Mouse (Mus musculus) hindbrain, embryonic 14.5 days (tissue): ENCODE results near the gene Gm49392. TPM values are rescaled to one million over a fixed set of nuclear protein-coding genes. Genes with fewer than 3 reads are reported as not detected.

Experiments
- ATAC-seq: fragments of 200-750 bp; cut with Nextera tagmentation; 2 replicates; pipeline ENCODE4 v1.8.0; 2017; ENCODE audit warnings: moderate number of reproducible peaks, mild to moderate bottlenecking, moderate TSS enrichment, moderate library complexity; ENCODE audit not compliant: low FRiP score
- DNase-seq: peaks from one replicate; pipeline ENCODE4 v3.0.0-alpha.2; 2015; ENCODE audit warnings: low spot score
- H3K27ac ChIP-seq: fragments of 300-500 bp; sonication (generic); 2 replicates; pipeline ENCODE4 v1.5.1; 2014; ENCODE audit warnings: mild to moderate bottlenecking, moderate library complexity
- H3K27me3 ChIP-seq: fragments of 300-500 bp; sonication (generic); 2 replicates; pipeline ENCODE4 v1.6.1; 2014; ENCODE audit warnings: mild to moderate bottlenecking, low read length, mixed read lengths; ENCODE audit not compliant: control insufficient read depth, insufficient read depth
- H3K36me3 ChIP-seq: fragments of 300-500 bp; sonication (generic); replicated peaks from 2 replicates; pipeline ENCODE4 v1.6.1; 2014; ENCODE audit not compliant: control insufficient read depth, insufficient read depth
- H3K4me1 ChIP-seq: fragments of 300-500 bp; sonication (generic); replicated peaks from 2 replicates; pipeline ENCODE4 v1.6.1; 2014; ENCODE audit warnings: antibody characterized with exemption, low read length, mixed read lengths; ENCODE audit not compliant: control insufficient read depth, insufficient read depth
- H3K4me2 ChIP-seq: fragments of 300-500 bp; sonication (generic); replicated peaks from 2 replicates; pipeline ENCODE4 v1.6.1; 2014; ENCODE audit warnings: mild to moderate bottlenecking, moderate library complexity
- H3K4me3 ChIP-seq: fragments of 300-500 bp; sonication (generic); replicated peaks from 2 replicates; pipeline ENCODE4 v1.5.1; 2014; ENCODE audit warnings: mild to moderate bottlenecking, low read length
- H3K9ac ChIP-seq: fragments of 300-500 bp; sonication (generic); 2 replicates; pipeline ENCODE4 v1.6.1; 2014
- H3K9me3 ChIP-seq: fragments of 300-500 bp; sonication (generic); 2 replicates; pipeline ENCODE4 v1.6.1; 2016; ENCODE audit warnings: low read length; ENCODE audit not compliant: control insufficient read depth
- WGBS: fragments of 180-500 bp; shearing (Covaris S2); extraction: QIAGEN DNeasy Blood & Tissue Kit; methylation state at CpG from one replicate; pipeline ENCODE4 v1.1.7; 2014; 5-methylcytosine and 5-hydroxymethylcytosine counted together
- polyA plus RNA-seq: library from polyadenylated mRNA; unstranded; fragments of >200 nt; fragmentation: Nextera tagmentation; extraction: Ambion mirVana; gene quantifications from 2 replicates; pipeline ENCODE4 v1.2.1, GENCODE M21; 2014

The Gm49392 gene
- polyA plus RNA-seq, 1 experiment from 2014 or later: not detected

DNA sequence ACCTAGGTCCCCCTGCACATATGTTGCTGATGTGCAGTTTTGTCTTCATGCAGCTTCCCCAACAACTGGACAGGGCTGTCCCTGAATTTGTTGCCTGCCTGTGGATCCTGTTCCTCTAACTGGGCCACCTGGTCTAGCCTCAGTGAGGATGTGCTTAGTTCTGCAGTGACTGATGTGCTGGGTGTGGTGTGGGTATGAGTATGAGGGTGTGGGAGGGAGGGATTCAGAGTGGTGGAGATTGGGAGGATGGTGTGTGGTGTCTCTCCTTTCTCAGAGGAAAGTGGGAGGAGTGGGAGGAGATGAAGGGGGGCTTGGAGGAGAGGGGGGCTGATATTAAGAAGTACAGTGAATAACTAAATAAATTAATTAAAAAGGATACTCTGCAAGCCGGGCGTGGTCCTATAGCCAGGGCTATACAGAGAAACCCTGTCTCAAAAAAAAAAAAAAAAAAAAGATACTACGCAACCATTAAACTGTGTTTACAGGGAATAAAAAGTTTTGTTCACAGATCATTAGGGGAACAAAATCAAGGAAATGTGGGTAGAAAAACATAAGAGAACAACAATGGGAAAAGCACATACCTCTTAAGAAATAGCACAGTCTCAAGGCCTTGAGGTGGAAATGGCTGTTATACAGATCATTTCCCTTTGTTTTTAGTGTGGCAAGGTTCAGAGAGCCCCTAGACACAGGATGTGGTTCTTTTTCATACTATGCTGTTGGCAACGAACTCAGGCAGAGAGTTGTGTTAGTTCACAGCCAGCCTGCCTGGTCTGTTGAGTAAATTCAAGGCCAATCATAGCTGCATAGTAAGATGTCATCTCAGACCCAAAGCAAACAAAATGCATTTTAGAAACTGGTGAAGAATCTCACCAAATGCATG, 48.2 kb downstream of the Gm49392 start:
- Histone ChIP-seq H3K4me2 (no peak overlapping the region), H3K9me3 (no peaks in the 10 kb centered on the region), H3K9ac (no peak overlapping the region), H3K4me1 (no peaks in the 10 kb centered on the region), H3K36me3 (no peaks in the 10 kb centered on the region), H3K27ac (no peak overlapping the region), H3K27me3 (no peaks in the 10 kb centered on the region), H3K4me3 (no peak overlapping the region)
- ATAC-seq (no peak), DNase-seq (no peak)
- 89% methylated on average over 4 of the region's 4 CpGs for WGBS

DNA sequence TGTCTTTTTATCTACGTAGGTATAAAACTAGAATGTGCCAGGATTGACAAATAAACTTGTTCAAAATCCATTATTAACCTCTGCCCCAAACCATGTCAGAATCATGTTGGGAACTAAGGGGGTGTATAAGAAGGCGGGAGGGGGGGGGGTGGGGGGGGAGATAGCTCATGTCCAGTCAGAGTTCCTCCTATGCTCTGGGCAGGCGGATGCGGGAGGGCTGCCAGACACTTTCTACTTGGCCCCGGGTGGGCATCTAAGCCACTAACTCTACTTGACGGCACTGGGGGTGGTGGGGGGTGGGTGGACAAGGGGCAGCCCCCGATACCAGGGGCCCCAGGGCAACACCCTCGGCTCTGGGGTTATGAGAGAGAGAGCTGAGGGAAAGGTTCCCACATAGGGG, 53.5 kb downstream of the Gm49392 start:
- no peak for ATAC-seq
- H3K27ac ChIP-seq: no peak overlapping the region

DNA sequence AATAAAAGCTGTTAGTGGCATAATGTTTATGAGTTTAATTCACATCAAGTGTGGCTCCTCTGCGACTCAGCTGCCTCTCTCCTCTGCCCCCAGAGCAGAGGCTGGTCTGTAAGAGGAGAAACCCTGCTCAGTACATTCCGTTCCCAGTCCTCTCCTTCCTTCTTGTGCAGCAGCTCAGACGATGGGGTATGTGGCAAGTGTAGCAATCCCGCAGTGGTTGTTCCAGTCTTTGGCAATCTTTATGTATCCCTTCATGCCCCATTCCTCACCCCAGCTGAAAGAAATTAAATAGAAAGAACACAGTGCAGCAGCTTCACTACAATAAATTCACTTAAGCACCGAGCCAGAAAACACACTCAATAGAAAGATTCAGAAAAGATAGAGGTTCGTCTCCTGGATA, 54.0 kb downstream of the Gm49392 start:
- Histone ChIP-seq H3K9me3 (no peaks in the 10 kb centered on the region), H3K4me1 (no peaks in the 10 kb centered on the region), H3K27me3 (no peaks in the 10 kb centered on the region), H3K27ac (no peak overlapping the region), H3K9ac (no peak overlapping the region), H3K4me3 (no peak overlapping the region), H3K4me2 (no peak overlapping the region), H3K36me3 (no peaks in the 10 kb centered on the region)
- ATAC-seq: no peak
- no peak for DNase-seq
- WGBS: 83% methylated on average over 6 of the region's 6 CpGs

More for the DNA sequence above, 53.5 kb downstream of the Gm49392 start:
- Histone ChIP-seq H3K4me1 (no peaks in the 10 kb centered on the region), H3K9me3 (no peaks in the 10 kb centered on the region), H3K9ac (no peak overlapping the region), H3K4me3 (no peak overlapping the region), H3K36me3 (no peaks in the 10 kb centered on the region), H3K4me2 (no peak overlapping the region), H3K27me3 (no peaks in the 10 kb centered on the region)
- DNase-seq: no peak
- 81% methylated on average over 8 of the region's 8 CpGs for WGBS

DNA sequence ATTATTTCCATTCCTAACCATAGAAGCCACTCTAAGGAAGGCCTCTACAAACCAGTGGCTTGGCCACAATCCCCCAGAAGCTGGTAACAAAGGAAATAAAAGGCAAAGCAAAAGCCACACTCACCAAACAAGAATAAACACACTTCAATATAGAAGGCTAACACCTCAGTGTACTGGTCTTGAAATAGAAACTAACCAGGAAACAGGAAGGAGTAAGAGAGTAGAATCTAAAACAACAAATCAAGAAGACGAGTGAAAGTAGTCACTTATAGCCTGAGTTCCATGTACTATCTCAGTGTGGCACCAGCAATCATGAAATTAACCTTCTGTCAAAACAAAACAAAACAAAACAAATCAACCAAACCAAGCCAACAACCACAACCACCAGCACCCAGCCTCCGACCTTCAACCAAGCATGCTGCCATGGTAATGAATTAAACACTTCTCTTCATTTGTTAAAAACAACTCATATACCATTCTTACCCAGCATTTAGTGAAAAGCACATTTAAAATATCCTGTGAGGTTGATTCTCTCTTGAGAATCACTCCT, 57.3 kb downstream of the Gm49392 start:
- H3K36me3 ChIP-seq: no peaks in the 10 kb centered on the region
- H3K4me2 ChIP-seq: no peak overlapping the region
- H3K4me1 ChIP-seq: no peaks in the 10 kb centered on the region
- no peak overlapping the region for H3K4me3 ChIP-seq
- no peak for DNase-seq
- no peaks in the 10 kb centered on the region for H3K9me3 ChIP-seq
- ATAC-seq: no peak
- WGBS: 81% methylated on average over 2 of the region's 2 CpGs
- H3K9ac ChIP-seq: no peak overlapping the region
- no peaks in the 10 kb centered on the region for H3K27me3 ChIP-seq
- no peak overlapping the region for H3K27ac ChIP-seq

DNA sequence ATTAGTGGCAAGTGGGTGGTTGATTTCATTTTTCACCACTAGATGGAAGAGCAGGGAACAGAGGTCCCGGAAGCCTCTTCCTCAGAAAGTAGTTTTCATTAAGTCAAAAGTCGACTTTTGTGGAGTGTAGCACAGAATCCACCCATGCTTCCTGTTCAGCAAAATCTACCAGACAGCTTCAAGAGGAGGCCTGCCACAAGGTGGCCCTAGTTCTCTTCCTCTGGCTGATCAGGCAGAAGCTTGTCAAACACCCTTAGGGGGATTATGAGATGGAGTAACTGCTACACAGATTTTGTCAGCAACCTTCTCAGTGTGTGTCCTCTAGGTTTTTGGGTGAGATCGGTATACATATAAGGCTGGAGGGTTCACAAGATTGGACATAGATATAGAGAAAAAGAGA, 70.6 kb downstream of the Gm49392 start:
- no peak for DNase-seq
- WGBS: 65% methylated on average over 3 of the region's 3 CpGs

DNA sequence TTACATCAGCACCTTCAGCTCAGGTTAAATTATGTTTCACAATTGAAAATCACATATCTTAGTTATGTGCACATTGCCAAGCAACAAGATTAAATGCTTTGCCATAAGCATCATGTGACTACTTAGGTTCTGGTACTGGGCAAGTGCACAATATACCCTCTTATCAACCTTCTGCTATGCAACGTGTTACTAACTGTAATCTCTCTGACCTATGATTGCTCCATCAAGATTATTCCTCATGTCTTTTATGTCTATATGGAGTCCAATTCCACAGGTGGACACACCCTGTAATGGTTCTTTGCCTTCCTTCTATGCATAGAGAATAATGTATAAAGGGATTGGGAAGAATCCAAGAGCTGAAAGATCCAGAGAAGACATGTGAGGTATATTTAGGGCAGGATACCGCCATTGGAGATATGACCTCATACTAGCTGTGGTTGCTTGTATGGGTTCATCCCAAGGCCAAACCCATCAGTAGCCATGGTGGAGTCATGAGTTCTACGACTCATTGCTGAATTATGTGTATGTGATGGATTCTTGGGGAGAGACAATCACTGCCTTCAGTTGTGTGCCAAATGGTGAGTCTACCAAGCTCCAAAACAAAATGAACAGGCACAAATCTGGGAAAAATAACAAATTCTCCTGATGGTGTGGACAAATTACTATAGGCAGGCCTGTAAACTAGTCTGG, 76.1 kb downstream of the Gm49392 start:
- Histone ChIP-seq H3K4me1 (no peaks in the 10 kb centered on the region), H3K4me3 (no peak overlapping the region), H3K27ac (no peak overlapping the region), H3K4me2 (no peak overlapping the region), H3K9me3 (no peaks in the 10 kb centered on the region), H3K9ac (no peak overlapping the region), H3K27me3 (no peaks in the 10 kb centered on the region), H3K36me3 (no peaks in the 10 kb centered on the region)
- DNase-seq (no peak), ATAC-seq (no peak)
- 77% methylated on average over 3 of the region's 3 CpGs for WGBS

More for the DNA sequence above, 70.6 kb downstream of the Gm49392 start:
- Histone ChIP-seq H3K4me1 (no peaks in the 10 kb centered on the region), H3K27ac (no peak overlapping the region), H3K9me3 (no peaks in the 10 kb centered on the region), H3K4me2 (no peak overlapping the region), H3K9ac (no peak overlapping the region), H3K36me3 (no peaks in the 10 kb centered on the region), H3K27me3 (no peaks in the 10 kb centered on the region), H3K4me3 (no peak overlapping the region)
- ATAC-seq: no peak

DNA sequence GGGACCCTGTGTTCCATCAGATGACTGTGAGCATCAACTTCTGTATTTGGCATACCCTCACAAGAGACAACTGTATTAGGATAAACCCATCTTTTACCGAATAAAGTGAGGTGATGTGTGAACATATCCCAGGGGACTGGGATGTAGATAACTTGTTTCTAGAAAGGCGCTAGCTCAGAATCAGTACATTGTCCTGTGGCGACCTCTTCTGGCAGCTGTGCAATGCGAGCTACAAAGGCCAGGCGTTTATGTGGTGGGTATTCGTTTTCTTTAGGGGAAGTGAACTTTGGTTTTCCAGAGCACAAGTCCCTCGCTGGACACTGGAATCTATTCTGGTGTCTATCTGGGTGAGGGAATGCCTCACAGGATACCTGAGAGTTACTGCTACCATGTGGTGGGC, 77.2 kb downstream of the Gm49392 start:
- Histone ChIP-seq H3K9ac (no peak overlapping the region), H3K4me1 (no peaks in the 10 kb centered on the region), H3K27ac (no peak overlapping the region), H3K4me2 (no peak overlapping the region), H3K4me3 (no peak overlapping the region), H3K27me3 (no peaks in the 10 kb centered on the region), H3K9me3 (no peaks in the 10 kb centered on the region), H3K36me3 (no peaks in the 10 kb centered on the region)
- DNase-seq (peak; percentile 63), ATAC-seq (no peak)
- 14% methylated on average over 7 of the region's 7 CpGs for WGBS

DNA sequence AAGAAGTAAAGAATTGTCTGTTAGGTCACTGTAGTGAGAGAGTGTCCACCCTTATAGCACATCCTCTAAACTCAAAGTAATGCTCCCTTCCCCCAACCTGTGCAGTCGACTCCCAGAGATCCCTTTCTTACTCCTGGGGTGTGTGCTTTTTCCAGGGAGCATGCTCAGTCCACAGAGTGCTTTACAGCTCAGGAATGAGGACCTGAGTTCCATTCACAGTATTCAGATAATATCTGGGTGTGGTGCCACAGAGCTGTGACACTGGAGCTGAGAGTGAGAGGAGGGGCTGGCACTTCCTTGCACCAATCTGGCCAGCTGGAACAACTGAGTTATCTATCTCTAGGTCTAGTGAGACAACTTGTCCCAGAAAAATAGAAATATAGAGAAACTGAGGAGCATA, 83.0 kb downstream of the Gm49392 start:
- H3K9ac ChIP-seq: no peak overlapping the region
- H3K4me2 ChIP-seq: no peak overlapping the region
- no peak overlapping the region for H3K27ac ChIP-seq
- H3K4me3 ChIP-seq: no peak overlapping the region
- no peaks in the 10 kb centered on the region for H3K4me1 ChIP-seq
- H3K27me3 ChIP-seq: no peaks in the 10 kb centered on the region
- DNase-seq (no peak), ATAC-seq (no peak)
- 71% methylated on average over 1 of the region's 1 CpGs for WGBS
- no peaks in the 10 kb centered on the region for H3K9me3 ChIP-seq
- H3K36me3 ChIP-seq: no peaks in the 10 kb centered on the region

DNA sequence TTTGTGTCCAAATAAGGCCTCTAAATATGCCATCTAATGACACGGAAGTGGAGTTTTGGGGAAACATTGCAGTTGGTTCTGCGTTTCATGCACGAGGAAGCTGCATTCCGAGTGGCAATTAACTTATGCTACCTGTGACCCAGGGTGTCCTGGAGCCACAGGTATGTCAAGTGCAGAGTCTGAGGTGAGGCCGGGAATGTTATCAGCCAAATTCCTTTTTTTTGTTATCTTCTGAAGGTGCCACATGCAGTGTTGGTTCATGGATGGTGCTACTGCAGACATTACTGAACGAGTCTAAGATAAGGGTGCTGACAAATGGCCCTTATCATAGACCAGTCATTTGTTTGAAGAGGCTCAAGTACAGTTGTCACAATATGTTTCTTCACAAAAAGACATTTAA, 83.9 kb downstream of the Gm49392 start:
- no peaks in the 10 kb centered on the region for H3K4me1 ChIP-seq
- H3K27ac ChIP-seq: no peak overlapping the region
- H3K9ac ChIP-seq: no peak overlapping the region
- WGBS: 87% methylated on average over 6 of the region's 6 CpGs
- H3K36me3 ChIP-seq: no peaks in the 10 kb centered on the region
- H3K27me3 ChIP-seq: no peaks in the 10 kb centered on the region
- no peak for DNase-seq
- no peak overlapping the region for H3K4me2 ChIP-seq
- no peaks in the 10 kb centered on the region for H3K9me3 ChIP-seq
- H3K4me3 ChIP-seq: no peak overlapping the region
- ATAC-seq: no peak
